Mouse (Mus musculus): Measurements from ENCODE around the gene Sap18b. TPM values are rescaled to one million over a fixed set of nuclear protein-coding genes. Genes with fewer than 3 reads are reported as not detected.

Gene Sap18b
- polyA plus RNA-seq, 1 experiment, result not detected

- TF ChIP-seq CTCF (IDR thresholded peaks at IDR 0.05; ENCODE audit: insufficient read depth, low read depth, low read length) (no peak), POLR2A (IDR thresholded peaks at IDR 0.05; ENCODE audit: insufficient read depth, low read depth, low read length) (no peak)
- H3K4me3 ChIP-seq (ENCODE audit: insufficient read depth, low read depth, low read length), result no peak overlapping the region
- no peaks in the 10 kb centered on the region for H3K4me1 ChIP-seq (ENCODE audit: control insufficient read depth, insufficient read depth, low read length)
- no peak overlapping the region for H3K27ac ChIP-seq (ENCODE audit: insufficient read depth, low read depth, low read length)
- 60% methylated on average over 6 of the region's 6 CpGs for WGBS
Measured at GRCm38 (mm10) chr8:95816044-95816708, 9.0 kb upstream of the Sap18b start.

- Histone ChIP-seq H3K4me3 (ENCODE audit: insufficient read depth, low read depth, low read length) (no peak overlapping the region), H3K4me1 (ENCODE audit: control insufficient read depth, insufficient read depth, low read length) (no peaks in the 10 kb centered on the region), H3K27ac (ENCODE audit: insufficient read depth, low read depth, low read length) (no peak overlapping the region)
- TF ChIP-seq POLR2A (IDR thresholded peaks at IDR 0.05; ENCODE audit: insufficient read depth, low read depth, low read length), result no peak
- no peak for TF ChIP-seq CTCF (IDR thresholded peaks at IDR 0.05; ENCODE audit: insufficient read depth, low read depth, low read length)
- 72% methylated on average over 3 of the region's 3 CpGs for WGBS
Measured at GRCm38 (mm10) chr8:95817597-95817996, 7.5 kb upstream of the Sap18b start.

GRCm38 (mm10) chr8:95818211-95818610 lies 6.9 kb upstream of the Sap18b start:
- H3K4me3 ChIP-seq (ENCODE audit: insufficient read depth, low read depth, low read length), result no peak overlapping the region
- TF ChIP-seq CTCF (IDR thresholded peaks at IDR 0.05; ENCODE audit: insufficient read depth, low read depth, low read length) (no peak), POLR2A (IDR thresholded peaks at IDR 0.05; ENCODE audit: insufficient read depth, low read depth, low read length) (no peak)
- 45% methylated on average over 1 of the region's 1 CpGs for WGBS
- H3K27ac ChIP-seq (ENCODE audit: insufficient read depth, low read depth, low read length), result no peak overlapping the region
- H3K4me1 ChIP-seq (ENCODE audit: control insufficient read depth, insufficient read depth, low read length), result no peaks in the 10 kb centered on the region

GRCm38 (mm10) chr8:95821266-95821665 lies 3.9 kb upstream of the Sap18b start:
- H3K4me1 ChIP-seq (ENCODE audit: control insufficient read depth, insufficient read depth, low read length), result no peaks in the 10 kb centered on the region
- no peak overlapping the region for H3K27ac ChIP-seq (ENCODE audit: insufficient read depth, low read depth, low read length)
- TF ChIP-seq POLR2A (IDR thresholded peaks at IDR 0.05; ENCODE audit: insufficient read depth, low read depth, low read length), result no peak
- TF ChIP-seq CTCF (IDR thresholded peaks at IDR 0.05; ENCODE audit: insufficient read depth, low read depth, low read length), result no peak
- 90% methylated on average over 6 of the region's 6 CpGs for WGBS
- no peak overlapping the region for H3K4me3 ChIP-seq (ENCODE audit: insufficient read depth, low read depth, low read length)

- WGBS, result 83% methylated on average over 5 of the region's 5 CpGs
- Histone ChIP-seq H3K27ac (ENCODE audit: insufficient read depth, low read depth, low read length) (no peak overlapping the region), H3K4me3 (ENCODE audit: insufficient read depth, low read depth, low read length) (no peak overlapping the region), H3K4me1 (ENCODE audit: control insufficient read depth, insufficient read depth, low read length) (no peaks in the 10 kb centered on the region)
- TF ChIP-seq CTCF (IDR thresholded peaks at IDR 0.05; ENCODE audit: insufficient read depth, low read depth, low read length) (no peak), POLR2A (IDR thresholded peaks at IDR 0.05; ENCODE audit: insufficient read depth, low read depth, low read length) (no peak)
Measured at GRCm38 (mm10) chr8:95822096-95822495, 3.0 kb upstream of the Sap18b start.

- no peak for TF ChIP-seq CTCF (IDR thresholded peaks at IDR 0.05; ENCODE audit: insufficient read depth, low read depth, low read length)
- TF ChIP-seq POLR2A (IDR thresholded peaks at IDR 0.05; ENCODE audit: insufficient read depth, low read depth, low read length), result no peak
- WGBS, result 82% methylated on average over 3 of the region's 3 CpGs
- Histone ChIP-seq H3K4me1 (ENCODE audit: control insufficient read depth, insufficient read depth, low read length) (no peaks in the 10 kb centered on the region), H3K27ac (ENCODE audit: insufficient read depth, low read depth, low read length) (no peak overlapping the region), H3K4me3 (ENCODE audit: insufficient read depth, low read depth, low read length) (no peak overlapping the region)
Measured at GRCm38 (mm10) chr8:95822699-95823098, 2.4 kb upstream of the Sap18b start.

GRCm38 (mm10) chr8:95830144-95830543 lies 5.0 kb downstream of the Sap18b start:
- peaks cover 7% of the 10 kb centered on the region for H3K4me1 ChIP-seq (ENCODE audit: control insufficient read depth, insufficient read depth, low read length)
- no peak overlapping the region for H3K27ac ChIP-seq (ENCODE audit: insufficient read depth, low read depth, low read length)
- no peak for TF ChIP-seq POLR2A (IDR thresholded peaks at IDR 0.05; ENCODE audit: insufficient read depth, low read depth, low read length)
- TF ChIP-seq CTCF (IDR thresholded peaks at IDR 0.05; ENCODE audit: insufficient read depth, low read depth, low read length), result no peak
- H3K4me3 ChIP-seq (ENCODE audit: insufficient read depth, low read depth, low read length), result no peak overlapping the region
- WGBS, result 79% methylated on average over 3 of the region's 3 CpGs

GRCm38 (mm10) chr8:95832603-95833434 lies 7.7 kb downstream of the Sap18b start:
- TF ChIP-seq CTCF (IDR thresholded peaks at IDR 0.05; ENCODE audit: insufficient read depth, low read depth, low read length) (no peak), POLR2A (IDR thresholded peaks at IDR 0.05; ENCODE audit: insufficient read depth, low read depth, low read length) (no peak)
- no peak overlapping the region for H3K4me3 ChIP-seq (ENCODE audit: insufficient read depth, low read depth, low read length)
- peaks cover 7% of the 10 kb centered on the region for H3K4me1 ChIP-seq (ENCODE audit: control insufficient read depth, insufficient read depth, low read length)
- no peak overlapping the region for H3K27ac ChIP-seq (ENCODE audit: insufficient read depth, low read depth, low read length)
- 18% methylated on average over 16 of the region's 16 CpGs for WGBS

- H3K4me3 ChIP-seq (ENCODE audit: insufficient read depth, low read depth, low read length), result no peak overlapping the region
- H3K4me1 ChIP-seq (ENCODE audit: control insufficient read depth, insufficient read depth, low read length), result peaks cover 7% of the 10 kb centered on the region
- TF ChIP-seq POLR2A (IDR thresholded peaks at IDR 0.05; ENCODE audit: insufficient read depth, low read depth, low read length), result no peak
- no peak for TF ChIP-seq CTCF (IDR thresholded peaks at IDR 0.05; ENCODE audit: insufficient read depth, low read depth, low read length)
- 5% methylated on average over 16 of the region's 16 CpGs for WGBS
- no peak overlapping the region for H3K27ac ChIP-seq (ENCODE audit: insufficient read depth, low read depth, low read length)
Measured at GRCm38 (mm10) chr8:95833435-95833984, 8.4 kb downstream of the Sap18b start.

All from olfactory bulb, adult 2 months (tissue).